Mouse (Mus musculus): ENCODE data around the gene Tro. TPM values are rescaled to one million over a fixed set of nuclear protein-coding genes. Genes with fewer than 3 reads are reported as not detected.

Gene Tro
- 43.9 and 51.7 TPM in 2 replicates for polyA plus RNA-seq (2015; fragmentation: Nextera tagmentation; extraction: Ambion mirVana)

DNA sequence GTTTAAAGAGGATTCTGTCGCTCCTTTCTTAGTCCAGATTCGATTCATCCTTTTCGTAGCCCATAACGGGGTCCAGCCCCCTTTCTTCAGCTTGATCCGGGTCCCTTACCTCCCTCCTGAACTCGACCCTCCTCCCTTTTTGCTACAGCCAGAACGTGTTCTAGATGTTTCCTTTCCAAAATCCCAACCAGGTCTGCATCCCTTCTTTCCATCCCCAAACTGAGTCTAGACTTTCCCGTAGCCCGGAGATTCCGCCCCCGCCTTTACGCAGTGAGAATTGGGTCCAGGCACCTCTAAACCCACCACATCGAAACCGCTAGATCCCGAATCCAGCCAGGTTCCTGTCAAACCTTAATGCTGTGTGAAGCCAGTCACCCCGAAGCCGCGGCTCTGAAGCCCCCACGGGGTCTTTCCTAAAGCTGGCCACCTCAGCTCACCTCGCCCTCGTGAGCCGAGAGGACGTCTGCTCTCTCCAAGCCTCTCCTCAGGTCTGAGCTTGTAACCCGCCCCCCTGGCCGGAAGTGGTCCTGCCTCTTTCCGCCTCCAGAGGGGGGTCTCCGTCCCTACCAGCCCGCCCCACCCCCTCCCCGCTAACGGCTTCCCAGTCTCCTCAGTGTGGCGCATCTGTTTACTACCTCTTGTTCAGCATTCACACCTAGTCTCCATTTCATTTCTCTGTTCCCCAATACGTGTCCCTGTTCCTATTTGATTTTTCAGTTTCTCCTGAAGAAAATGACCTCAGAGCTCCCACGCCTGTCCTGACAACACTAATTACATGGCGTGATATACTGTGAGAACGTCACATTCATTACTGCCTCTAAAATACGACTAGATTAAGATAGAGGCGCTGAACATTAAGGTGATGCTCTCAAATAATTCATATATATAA lies at the start of gene Tro:
TSS of gene Tro (minus strand) at position 676 of the 889 bp plus-strand sequence.
- Histone ChIP-seq H3K4me3 (peak within 1 kb of the TSS; percentile 56), H3K4me2 (peak within 1 kb of the TSS; percentile 54), H3K9me3 (replicated peaks) (no peaks in the 10 kb centered on the region), H3K9ac (peak within 1 kb of the TSS; percentile 75), H3K27me3 (no peaks in the 10 kb centered on the region; the same call in 1 of the 2 replicates), H3K4me1 (no peaks in the 10 kb centered on the region), H3K36me3 (ENCODE audit: poor library complexity, severe bottlenecking) (peaks cover 30% of the 10 kb centered on the region), H3K27ac (peak within 1 kb of the TSS; percentile 69)
- ATAC-seq = peak; percentile 93
- 28% methylated on average over 37 of the region's 37 CpGs for WGBS

DNA sequence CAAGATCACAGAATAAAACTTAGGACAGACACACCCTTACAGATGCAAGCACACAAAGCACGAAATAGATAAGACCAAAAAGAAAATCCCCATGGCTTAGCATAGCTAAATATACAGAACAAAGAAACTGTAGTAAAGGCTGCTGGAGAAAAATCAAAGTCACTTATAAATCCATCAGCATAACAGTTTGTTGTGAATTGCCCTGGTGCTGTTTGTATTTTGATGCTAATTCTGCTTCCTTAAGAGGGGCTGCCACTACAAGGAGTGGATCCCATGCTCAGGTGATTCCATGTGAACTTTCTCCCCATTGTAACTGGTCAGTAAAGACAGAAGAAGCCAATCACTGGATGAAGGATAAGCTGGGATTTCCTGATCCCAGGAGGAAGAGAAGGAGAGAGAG lies 20.1 kb upstream of the Tro start:
- no peaks in the 10 kb centered on the region for H3K36me3 ChIP-seq (ENCODE audit: poor library complexity, severe bottlenecking)
- H3K27ac ChIP-seq = no peak overlapping the region
- WGBS = 50% methylated on average over 1 of the region's 1 CpGs
- ATAC-seq = no peak
- H3K4me1 ChIP-seq = no peaks in the 10 kb centered on the region
- no peak overlapping the region for H3K4me3 ChIP-seq
- no peaks in the 10 kb centered on the region for H3K27me3 ChIP-seq
- H3K4me2 ChIP-seq = no peak overlapping the region
- H3K9me3 ChIP-seq (replicated peaks) = no peaks in the 10 kb centered on the region
- no peak overlapping the region for H3K9ac ChIP-seq

DNA sequence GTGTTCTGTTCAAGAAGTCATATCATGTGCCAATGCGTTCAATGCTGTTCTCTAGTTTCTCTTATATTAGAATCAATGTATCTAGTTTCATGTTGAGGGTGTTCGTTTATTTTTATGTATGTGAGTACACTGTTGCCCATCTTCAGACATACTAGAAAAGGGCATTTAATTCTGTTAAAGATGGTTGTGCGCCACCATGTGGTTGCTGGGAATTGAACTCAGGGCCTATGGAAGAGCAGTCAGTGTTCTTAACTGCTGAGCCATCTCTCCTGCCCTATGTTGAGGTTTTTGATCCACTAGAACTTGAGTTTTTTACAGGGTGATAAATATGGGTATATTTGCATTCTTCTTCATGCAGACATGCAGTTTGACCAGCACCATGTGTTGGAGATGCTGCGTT lies 5.4 kb upstream of the Tro start:
- WGBS = 29% methylated on average over 4 of the region's 4 CpGs
- H3K4me2 ChIP-seq = no peak overlapping the region
- no peak for ATAC-seq
- H3K4me1 ChIP-seq = no peaks in the 10 kb centered on the region
- H3K36me3 ChIP-seq (ENCODE audit: poor library complexity, severe bottlenecking) = no peaks in the 10 kb centered on the region
- H3K27ac ChIP-seq = no peak overlapping the region
- H3K9me3 ChIP-seq (replicated peaks) = no peaks in the 10 kb centered on the region
- H3K27me3 ChIP-seq = no peaks in the 10 kb centered on the region; the same call in 1 of the 2 replicates
- no peak overlapping the region for H3K4me3 ChIP-seq
- no peak overlapping the region for H3K9ac ChIP-seq

DNA sequence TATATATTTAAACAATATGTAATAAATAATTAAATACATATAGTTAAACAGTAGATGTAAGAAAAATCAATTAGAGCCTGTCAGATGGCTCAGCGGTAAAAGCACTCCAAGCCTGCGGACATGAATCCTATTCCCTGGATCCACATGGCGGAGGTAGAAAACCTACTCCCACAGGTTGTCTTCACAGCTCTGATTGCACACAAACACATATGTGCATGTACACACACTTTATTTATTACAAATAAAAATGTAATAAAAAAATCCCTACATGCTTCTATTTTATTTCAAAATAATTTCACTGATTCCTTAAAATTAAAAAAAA lies 375 bp upstream of the Tro start:
- no peaks in the 10 kb centered on the region for H3K4me1 ChIP-seq
- peak; percentile 31 for ATAC-seq

DNA sequence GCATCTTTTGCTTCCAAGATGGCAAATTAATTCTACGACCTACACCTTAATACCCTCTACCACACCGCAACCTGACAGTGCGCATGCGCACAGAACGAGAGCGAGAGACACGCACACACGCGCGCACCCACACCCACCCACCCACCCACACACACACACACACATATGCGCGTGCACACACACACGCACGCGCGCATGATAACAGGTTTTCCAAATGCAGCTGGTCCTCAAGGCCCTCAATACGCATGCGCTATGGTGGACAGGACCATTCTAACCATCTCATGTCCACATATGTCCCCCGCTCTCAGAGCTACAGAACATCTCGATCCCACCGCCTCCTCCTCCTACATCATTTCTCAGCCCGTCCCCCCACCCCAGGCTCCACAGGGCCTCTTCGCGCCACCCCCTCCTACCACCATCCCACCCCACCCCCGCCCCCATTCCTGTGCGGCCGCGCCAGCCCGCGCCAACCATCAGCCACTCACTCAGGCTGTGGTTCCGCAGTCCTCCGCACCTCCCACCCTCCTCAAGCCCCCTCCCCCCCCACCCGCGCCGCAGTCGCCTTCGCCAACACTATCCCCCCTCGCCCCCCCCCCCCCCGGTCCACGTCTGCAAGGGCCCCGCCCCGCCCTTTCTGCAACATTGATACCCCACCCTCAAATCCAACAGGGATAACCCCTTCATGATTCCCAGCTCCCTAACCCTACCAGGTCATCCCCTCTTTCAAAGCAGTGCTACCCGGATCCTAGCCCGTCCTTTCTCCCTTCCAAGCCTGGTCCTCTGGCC lies 1.1 kb downstream of the Tro start:
- H3K4me2 ChIP-seq = peak overlapping the region; percentile 54
- H3K9me3 ChIP-seq (replicated peaks) = no peaks in the 10 kb centered on the region
- ATAC-seq = peak; percentile 70
- peak overlapping the region; percentile 56 for H3K4me3 ChIP-seq
- H3K36me3 ChIP-seq (ENCODE audit: poor library complexity, severe bottlenecking) = peaks cover 38% of the 10 kb centered on the region
- peak overlapping the region; percentile 69 for H3K27ac ChIP-seq
- H3K27me3 ChIP-seq = no peaks in the 10 kb centered on the region; the same call in 1 of the 2 replicates
- H3K4me1 ChIP-seq = no peaks in the 10 kb centered on the region
- peak overlapping the region; percentile 75 for H3K9ac ChIP-seq
- 32% methylated on average over 18 of the region's 44 CpGs for whole genome bisulfite sequencing

More for the DNA sequence above, 375 bp upstream of the Tro start:
- H3K4me3 ChIP-seq = peak overlapping the region; percentile 56
- H3K9me3 ChIP-seq (replicated peaks) = no peaks in the 10 kb centered on the region
- H3K27me3 ChIP-seq = no peaks in the 10 kb centered on the region; the same call in 1 of the 2 replicates
- no peak overlapping the region for H3K27ac ChIP-seq
- no peak overlapping the region for H3K9ac ChIP-seq
- 37% methylated on average over 3 of the region's 3 CpGs for WGBS
- peaks cover 24% of the 10 kb centered on the region for H3K36me3 ChIP-seq (ENCODE audit: poor library complexity, severe bottlenecking)
- H3K4me2 ChIP-seq = peak overlapping the region; percentile 54

DNA sequence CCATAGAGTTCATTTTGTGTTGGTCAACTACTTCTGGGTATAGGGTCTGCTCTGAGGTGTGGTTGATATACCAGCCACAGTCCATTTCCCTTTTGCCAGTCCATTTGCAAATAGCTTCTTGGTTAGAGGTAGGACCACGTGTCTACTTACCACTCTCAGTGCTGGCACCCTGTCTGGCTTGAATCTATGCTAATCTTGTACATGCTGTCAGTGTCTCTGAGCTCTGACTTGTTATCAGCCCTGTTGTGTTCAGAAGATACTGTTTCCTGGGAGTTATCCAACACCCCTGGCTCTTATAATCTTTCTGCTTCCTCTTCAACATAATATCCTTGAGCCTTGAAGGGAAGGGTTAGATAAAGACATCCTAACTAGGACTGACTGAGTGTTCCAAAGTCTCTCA lies 21.0 kb downstream of the Tro start:
- WGBS = 61% methylated on average over 1 of the region's 1 CpGs
- H3K9me3 ChIP-seq (replicated peaks) = no peaks in the 10 kb centered on the region
- H3K27ac ChIP-seq = no peak overlapping the region
- H3K4me3 ChIP-seq = no peak overlapping the region
- H3K27me3 ChIP-seq = no peaks in the 10 kb centered on the region
- H3K4me1 ChIP-seq = no peaks in the 10 kb centered on the region
- ATAC-seq = no peak
- H3K36me3 ChIP-seq (ENCODE audit: poor library complexity, severe bottlenecking) = no peaks in the 10 kb centered on the region
- no peak overlapping the region for H3K9ac ChIP-seq
- no peak overlapping the region for H3K4me2 ChIP-seq

DNA sequence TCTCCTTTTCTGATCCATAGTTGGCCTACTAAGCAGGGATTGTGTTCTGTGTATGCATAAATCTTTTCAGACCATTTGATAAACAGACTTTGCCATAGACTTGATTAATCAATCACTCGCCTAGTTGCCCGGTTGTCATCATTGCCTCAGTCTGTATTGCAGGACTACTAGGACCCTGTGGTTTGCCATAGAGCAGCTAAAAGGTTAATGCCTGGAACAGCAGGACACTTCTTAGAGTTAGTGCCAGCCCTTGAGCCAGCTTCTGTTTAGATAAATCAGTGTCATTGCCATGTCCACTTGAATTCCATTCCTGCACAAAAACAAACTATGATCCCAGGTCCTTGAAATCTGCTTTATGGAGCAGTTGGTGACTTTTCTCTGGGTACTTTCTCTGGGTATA lies 58.5 kb downstream of the Tro start:
- no peak for ATAC-seq
- no peaks in the 10 kb centered on the region for H3K4me1 ChIP-seq
- H3K9me3 ChIP-seq (replicated peaks) = no peaks in the 10 kb centered on the region
- H3K4me2 ChIP-seq = no peak overlapping the region
- H3K9ac ChIP-seq = no peak overlapping the region
- no peaks in the 10 kb centered on the region for H3K27me3 ChIP-seq
- WGBS = 75% methylated on average over 2 of the region's 2 CpGs
- H3K4me3 ChIP-seq = no peak overlapping the region
- H3K36me3 ChIP-seq (ENCODE audit: poor library complexity, severe bottlenecking) = no peaks in the 10 kb centered on the region
- no peak overlapping the region for H3K27ac ChIP-seq

Other genes with a start within 250 kb of the Tro start
- 53.7 and 56.1 TPM in 2 replicates for gene Tmem29, start 198.4 kb downstream of the Tro start, polyA plus RNA-seq (2015; fragmentation: Nextera tagmentation; extraction: Ambion mirVana)
- gene Alas2, start 110.2 kb downstream of the Tro start, polyA plus RNA-seq (2015; fragmentation: Nextera tagmentation; extraction: Ambion mirVana) = 25.6 and 28.1 TPM in 2 replicates
- 3.3 and 5.0 TPM in 2 replicates for gene Pfkfb1, start 69.4 kb downstream of the Tro start, polyA plus RNA-seq (2015; fragmentation: Nextera tagmentation; extraction: Ambion mirVana)
- gene Apex2, start 67.7 kb downstream of the Tro start, polyA plus RNA-seq (2015; fragmentation: Nextera tagmentation; extraction: Ambion mirVana) = 21.4 and 25.7 TPM in 2 replicates
- 248 and 257 TPM in 2 replicates for gene Maged2, start 156.8 kb upstream of the Tro start, polyA plus RNA-seq (2015; fragmentation: Nextera tagmentation; extraction: Ambion mirVana)

Measured in forebrain, embryonic 13.5 days (tissue).